ENCODE assay signal across 11 mouse cellular contexts in genomic region chr14:74797386-74798062, GRCm38 (mm10).
DNase-seq lines count a peak whose midpoint lies in the region; ATAC-seq and TF ChIP-seq lines count a peak whose summit lies in the region.
"Had no signal": no experiment of that assay in that cellular context is flagged by ENCODE, and none has a peak within 500 bp of the region (broad histone marks: within the 10 kb centered on the region; RNA-seq: fewer than 3 reads in every experiment).

No protein-coding gene starts in this region.

- no peak overlapping the region for H3K27ac ChIP-seq in liver, embryonic 14.5 days
- H3K27ac ChIP-seq in forebrain, embryonic 16.5 days (ENCODE audit: low read length), result peak overlapping the region; percentile 46; the same call in 1 of the 2 replicates
- H3K27ac ChIP-seq in kidney, embryonic 14.5 days (ENCODE audit: low read depth, low read length), result no peak overlapping the region

- H3K27me3 ChIP-seq in liver, embryonic 14.5 days (ENCODE audit: control insufficient read depth, insufficient read depth, low read length), result no peaks in the 10 kb centered on the region
- no peaks in the 10 kb centered on the region for H3K27me3 ChIP-seq in forebrain, embryonic 16.5 days (replicated peaks; ENCODE audit: control insufficient read depth, insufficient read depth, low read length)
- H3K27me3 ChIP-seq in kidney, embryonic 14.5 days (ENCODE audit: control insufficient read depth, insufficient read depth, low read length), result no peaks in the 10 kb centered on the region

- no peak overlapping the region for H3K9ac ChIP-seq in liver, embryonic 14.5 days (replicated peaks)
- no peak overlapping the region for H3K9ac ChIP-seq in forebrain, embryonic 16.5 days (replicated peaks; ENCODE audit: low read depth, low read length)
- no peak overlapping the region for H3K9ac ChIP-seq in kidney, embryonic 14.5 days (ENCODE audit: low read depth, low read length)

- TF ChIP-seq EP300 in liver, embryonic 14.5 days (IDR thresholded peaks at IDR 0.05; ENCODE audit: low read depth), result no peak

- no peak overlapping the region for H3K4me2 ChIP-seq in liver, embryonic 14.5 days (ENCODE audit: low read depth)
- no peak overlapping the region for H3K4me2 ChIP-seq in forebrain, embryonic 16.5 days (ENCODE audit: low read length)
- no peak overlapping the region for H3K4me2 ChIP-seq in kidney, embryonic 14.5 days (replicated peaks; ENCODE audit: low read depth, low read length)

- no peaks in the 10 kb centered on the region for H3K9me3 ChIP-seq in liver, embryonic 14.5 days (ENCODE audit: control insufficient read depth, low read length)
- no peaks in the 10 kb centered on the region for H3K9me3 ChIP-seq in forebrain, embryonic 16.5 days (ENCODE audit: control insufficient read depth, low read length)
- H3K9me3 ChIP-seq in kidney, embryonic 14.5 days (ENCODE audit: control insufficient read depth, low read length), result peaks cover 6% of the 10 kb centered on the region; the same call in 1 of the 2 replicates

- TF ChIP-seq CTCF in liver, embryonic 14.5 days (IDR thresholded peaks at IDR 0.05; ENCODE audit: low read depth), result 0 out of 2 replicates have a peak, but pooled peaks have one; percentile 15

- WGBS in liver, embryonic 14.5 days (ENCODE audit: insufficient replicate concordance), result 62% methylated on average over 10 of the region's 10 CpGs
- 82% methylated on average over 10 of the region's 10 CpGs for WGBS in forebrain, embryonic 16.5 days
- WGBS in kidney, embryonic 14.5 days, result 72% methylated on average over 10 of the region's 10 CpGs

- ATAC-seq in liver, embryonic 14.5 days (ENCODE audit: insufficient read depth), result no peak
- peak; percentile 36; the same call in 1 of the 2 replicates for ATAC-seq in forebrain, embryonic 16.5 days
- ATAC-seq in megakaryocyte progenitor cell, adult 5-6 weeks (replicated peaks; ENCODE audit: poor library complexity), result peak; percentile 90
- ATAC-seq in kidney, embryonic 14.5 days (ENCODE audit: low FRiP score, low TSS enrichment), result no peak

- no peaks in the 10 kb centered on the region for H3K36me3 ChIP-seq in liver, embryonic 14.5 days (replicated peaks; ENCODE audit: control insufficient read depth, insufficient read depth, low read depth)
- 0 out of 2 replicates have a peak, but pooled peaks cover 4% of the 10 kb centered on the region for H3K36me3 ChIP-seq in forebrain, embryonic 16.5 days (ENCODE audit: control insufficient read depth, insufficient read depth)
- peaks cover 45% of the 10 kb centered on the region for H3K36me3 ChIP-seq in kidney, embryonic 14.5 days (ENCODE audit: control insufficient read depth, insufficient read depth, low read length)

- H3K4me1 ChIP-seq in liver, embryonic 14.5 days (replicated peaks; ENCODE audit: control insufficient read depth in 2 of 2, insufficient read depth in 2 of 2, low read length in 1 of 2), result no peaks in the 10 kb centered on the region
- peaks cover 11% of the 10 kb centered on the region for H3K4me1 ChIP-seq in forebrain, embryonic 16.5 days (replicated peaks; ENCODE audit: control insufficient read depth, insufficient read depth, low read length)
- H3K4me1 ChIP-seq in kidney, embryonic 14.5 days (ENCODE audit: control insufficient read depth, insufficient read depth, low read length), result no peaks in the 10 kb centered on the region

- H3K4me3 ChIP-seq in liver, embryonic 14.5 days (ENCODE audit: insufficient read depth in 1 of 2, low read depth in 2 of 2, low read length in 2 of 2), result no peak overlapping the region
- no peak overlapping the region for H3K4me3 ChIP-seq in forebrain, embryonic 16.5 days (replicated peaks; ENCODE audit: low read length)
- no peak overlapping the region for H3K4me3 ChIP-seq in kidney, embryonic 14.5 days (ENCODE audit: low read length)

- peak in 1 of 3 experiments; percentile 14 for DNase-seq in liver, embryonic 14.5 days (ENCODE audit: low read depth in 3 of 3, low spot score in 3 of 3)
- DNase-seq in liver, result no peak
- peak; percentile 3 for DNase-seq in skeletal muscle tissue, adult 2 months (ENCODE audit: low read depth, low spot score)
- no peak for DNase-seq in frontal cortex, postnatal 14 days (ENCODE audit: low spot score in 2 of 2)
- no peak for DNase-seq in right cerebral cortex, postnatal 25 days
- DNase-seq: heart, adult 18-20 months; kidney, postnatal 4 days; thymus, postnatal 36 days had no signal

Comparison
In these comparisons a context has a peak if more than half of its experiments do, and no peak if none do; other contexts are left out.
1. ATAC-seq: peak in forebrain, embryonic 16.5 days (single experiment) and megakaryocyte progenitor cell, adult 5-6 weeks (single experiment); none in liver, embryonic 14.5 days (single experiment) and kidney, embryonic 14.5 days (single experiment).